Mouse (Mus musculus) CD8-positive naive resting alpha-beta T cell, adult 2 months (primary cell): ENCODE measurements around the gene H2-T23.
A peak's percentile ranks its signal among the peaks of the same experiment; 100 is the strongest.
"Not testable (repeated sequence)": the region's sequence is repeated elsewhere in the genome, so short reads cannot be mapped to it uniquely, and the experiment has no call there.

Source experiments
- DNase-seq, 2 experiments: peaks; one replicate each; pipeline ENCODE4 v3.0.0; 2022; ENCODE audit warnings: low read depth in 2 of 2, low spot score in 2 of 2

Gene H2-T23

GRCm38 (mm10) chr17:36023710-36024654 lies 8.7 kb downstream of the H2-T23 start:
- DNase-seq = no peak

- no peak for DNase-seq
Observed at GRCm38 (mm10) chr17:36022922-36023321, 9.7 kb downstream of the H2-T23 start.

- DNase-seq = no peak
Observed at GRCm38 (mm10) chr17:36022098-36022497, 10.6 kb downstream of the H2-T23 start.

GRCm38 (mm10) chr17:36021309-36021708 lies 11.3 kb downstream of the H2-T23 start:
- DNase-seq = no peak

- DNase-seq = peak; percentile 59 to 73
Observed at GRCm38 (mm10) chr17:36020191-36021073, 12.2 kb downstream of the H2-T23 start, which contains the start of gene H2-T24. H2-T24 (minus strand) TSS chr17:36020560.

- no peak for DNase-seq
Observed at GRCm38 (mm10) chr17:36019519-36019918, 13.1 kb downstream of the H2-T23 start.

GRCm38 (mm10) chr17:36018979-36019378 lies 13.7 kb downstream of the H2-T23 start:
- no peak for DNase-seq

- DNase-seq = no peak
Observed at GRCm38 (mm10) chr17:36017046-36017445, 15.6 kb downstream of the H2-T23 start.

GRCm38 (mm10) chr17:36014977-36015376 lies 17.7 kb downstream of the H2-T23 start:
- no peak for DNase-seq

GRCm38 (mm10) chr17:36004409-36004808 lies 28.2 kb downstream of the H2-T23 start:
- DNase-seq = not testable (repeated sequence)

- DNase-seq = no peak
Observed at GRCm38 (mm10) chr17:36003331-36003730, 29.3 kb downstream of the H2-T23 start.

- DNase-seq = no peak
Observed at GRCm38 (mm10) chr17:36001966-36002365, 30.7 kb downstream of the H2-T23 start.

GRCm38 (mm10) chr17:36001121-36001897 lies 31.3 kb downstream of the H2-T23 start:
- DNase-seq = peak; percentile 20 to 33

GRCm38 (mm10) chr17:36000349-36000748 lies 32.3 kb downstream of the H2-T23 start:
- DNase-seq = no peak

GRCm38 (mm10) chr17:35999356-35999755 lies 33.3 kb downstream of the H2-T23 start:
- DNase-seq = peak; percentile 91 to 92

GRCm38 (mm10) chr17:35998545-35999305 lies 33.9 kb downstream of the H2-T23 start:
- no peak for DNase-seq

GRCm38 (mm10) chr17:35997713-35998510 lies 34.7 kb downstream of the H2-T23 start:
- DNase-seq = no peak

- DNase-seq = peak; percentile 99
Observed at GRCm38 (mm10) chr17:35996949-35997348, 35.7 kb downstream of the H2-T23 start.

GRCm38 (mm10) chr17:35994879-35995240 lies 37.8 kb downstream of the H2-T23 start:
- DNase-seq = no peak
